In the genomic region with DNA sequence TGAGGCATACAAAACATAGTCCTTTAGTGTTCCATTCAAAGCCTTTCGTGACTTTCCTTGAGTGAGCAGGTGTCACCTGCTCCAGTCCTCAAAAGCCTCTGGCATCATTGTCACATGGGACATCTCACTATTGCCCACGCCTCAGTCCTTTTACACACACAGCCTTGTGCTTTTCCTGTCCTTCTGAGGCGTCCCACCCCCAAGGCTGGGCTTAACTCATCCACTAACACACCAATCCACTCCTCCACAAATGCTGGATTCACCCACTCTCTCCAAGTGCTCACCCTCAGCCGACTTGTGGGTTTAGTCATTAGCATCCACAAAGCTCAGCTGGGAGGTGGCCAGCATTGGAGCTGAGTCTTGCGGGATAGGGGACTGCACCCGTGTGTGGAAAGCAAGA, we compare ENCODE assay signal across 15 mouse cellular contexts. TPM values are rescaled to one million over a fixed set of nuclear protein-coding genes. Genes with fewer than 3 reads are reported as not detected.
DNase-seq lines count a peak whose midpoint lies in the region; ATAC-seq and TF ChIP-seq lines count a peak whose summit lies in the region.
"Had no signal": no experiment of that assay in that cellular context is flagged by ENCODE, and none has a peak within 500 bp of the region (broad histone marks: within the 10 kb centered on the region; RNA-seq: fewer than 3 reads in every experiment).

No protein-coding gene starts in this region.

- ATAC-seq in heart, embryonic 14.5 days (ENCODE audit: insufficient number of reproducible peaks, insufficient read depth, low FRiP score, low read depth): no peak
- ATAC-seq: inflammation-experienced regulatory T-cells, adult 6 months; lung, postnatal 0 days had no signal

- no peak for DNase-seq in heart, adult 18-20 months
- peak; percentile 14 to 28 for DNase-seq in left cerebral cortex, adult 2 months (ENCODE audit: extremely low spot score in 1 of 2, low spot score in 2 of 2)
- DNase-seq in left cerebral cortex, adult 11 months (ENCODE audit: low spot score): no peak
- DNase-seq in brain, adult 2 months (ENCODE audit: low read depth, low spot score): peak; percentile 82
- DNase-seq in thymus, postnatal 14 days: no peak
- DNase-seq: adrenal gland, adult 8-10 months; cerebellum, adult 2 months had no signal

- intact Hi-C loops in left cerebral cortex, adult 2 months (cut with DNase I): no loop called here

- no peak overlapping the region for H3ac ChIP-seq in myocyte (ENCODE audit: control insufficient read depth, insufficient read length)

- no peak overlapping the region for H3K4me2 ChIP-seq in heart, embryonic 14.5 days (ENCODE audit: low read length)
- peak overlapping the region; percentile 31 for H3K4me2 ChIP-seq in myocyte (ENCODE audit: low read depth)

- H3K27ac ChIP-seq in heart, embryonic 14.5 days (replicated peaks in 1 of 2; ENCODE audit: control insufficient read depth in 1 of 2, insufficient read depth in 1 of 2, low read depth in 2 of 2, low read length in 2 of 2): peak overlapping the region; percentile 21 to 56; a peak in 1 of 4 replicates
- H3K27ac ChIP-seq in left cerebral cortex, adult 2 months: no peak overlapping the region
- H3K27ac ChIP-seq: forebrain, embryonic 10.5 days; liver, embryonic 14.5 days had no signal

- TF ChIP-seq POLR2A in myocyte (IDR thresholded peaks at IDR 0.05; ENCODE audit: insufficient read length, low read depth): no peak

- peaks cover 23% of the 10 kb centered on the region for H3K27me3 ChIP-seq in heart, embryonic 14.5 days (ENCODE audit: control insufficient read depth, insufficient read depth, low read length)
- H3K27me3 ChIP-seq in myocyte (ENCODE audit: control insufficient read depth, insufficient read depth, insufficient read length): no peaks in the 10 kb centered on the region

- no peaks in the 10 kb centered on the region for H3K79me2 ChIP-seq in myocyte (ENCODE audit: control insufficient read depth, insufficient read depth)

- H3K9me3 ChIP-seq in heart, embryonic 14.5 days (ENCODE audit: control insufficient read depth, low read length): no peaks in the 10 kb centered on the region
- H3K9me3 ChIP-seq: forebrain, embryonic 10.5 days; G1E had no signal

- no peaks in the 10 kb centered on the region for H3K36me3 ChIP-seq in heart, embryonic 14.5 days (ENCODE audit: control insufficient read depth, insufficient read depth, low read length)
- no peaks in the 10 kb centered on the region for H3K36me3 ChIP-seq in myocyte (ENCODE audit: control insufficient read depth, insufficient read depth)
- H3K36me3 ChIP-seq: forebrain, embryonic 10.5 days; G1E had no signal

- TF ChIP-seq CTCF in left cerebral cortex, adult 2 months (IDR thresholded peaks at IDR 0.05): no peak

- no peak overlapping the region for H3K4me3 ChIP-seq in heart, embryonic 14.5 days (ENCODE audit: control insufficient read depth in 1 of 2, insufficient read depth in 1 of 2, low read depth in 1 of 2, low read length in 2 of 2)
- H3K4me3 ChIP-seq in left cerebral cortex, adult 2 months: no peak overlapping the region
- no peak overlapping the region for H3K4me3 ChIP-seq in myocyte
- H3K4me3 ChIP-seq: forebrain, embryonic 10.5 days had no signal

- no peak overlapping the region for H3K9ac ChIP-seq in heart, embryonic 14.5 days (ENCODE audit: low read length)
- H3K9ac ChIP-seq: liver, embryonic 14.5 days had no signal

- peaks cover under 1 to 7% of the 10 kb centered on the region in 2 experiments; a peak in 2 of 4 replicates for H3K4me1 ChIP-seq in heart, embryonic 14.5 days (ENCODE audit: control insufficient read depth in 2 of 2, insufficient read depth in 2 of 2, low read length in 2 of 2)

- WGBS in heart, embryonic 14.5 days: 53% methylated on average over 6 of the region's 6 CpGs

TF ChIP-seq in myocyte, 11 proteins besides CTCF, POLR2A, EP300 and RAD21:
- TF ChIP-seq MYOD1 (IDR thresholded peaks at IDR 0.05; ENCODE audit: control insufficient read depth in 1 of 3, insufficient read length in 2 of 3, low read depth in 2 of 3) (peak; percentile 51 to 90 (median 63)), POLR2AphosphoS2 (IDR thresholded peaks at IDR 0.05; ENCODE audit: insufficient read length, low read depth) (no peak), CEBPB (IDR thresholded peaks at IDR 0.05; ENCODE audit: insufficient read depth, poor library complexity, severe bottlenecking) (no peak), E2F4 (IDR thresholded peaks at IDR 0.05; ENCODE audit: insufficient read depth) (no peak), SRF (IDR thresholded peaks at IDR 0.05; ENCODE audit: control insufficient read depth, insufficient read length, low read depth) (no peak), MYOG (IDR thresholded peaks at IDR 0.05; ENCODE audit: control insufficient read depth in 1 of 3, insufficient read depth in 1 of 3, insufficient read length in 2 of 3, low read depth in 2 of 3) (no peak), TCF3 (IDR thresholded peaks at IDR 0.05; ENCODE audit: insufficient read length, low read depth) (no peak), TCF12 (IDR thresholded peaks at IDR 0.05; ENCODE audit: insufficient read depth, poor library complexity, severe bottlenecking) (peak; percentile 27), REST (IDR thresholded peaks at IDR 0.05; ENCODE audit: insufficient read depth, insufficient read length) (no peak)

RNA-seq across cellular contexts. Expression of a gene that starts 4.8 kb away (rescaled TPM):
- 1.8 and 2.5 TPM in 2 replicates for polyA plus RNA-seq in heart, embryonic 14.5 days (2014; fragmentation: Nextera tagmentation; extraction: Ambion mirVana)
- 10 to 100 TPM; 19.5 to 20.1 TPM for total RNA-seq in heart, adult 18-20 months (2021)
- total RNA-seq in left cerebral cortex, adult 2 months (2021): under 1 TPM; 0.68 to 0.82 TPM
- polyA plus RNA-seq in myocyte (2012; fragmentation: generic; extraction: Trizol): 20.8 TPM
- polyA plus RNA-seq: G1E; inflammation-experienced regulatory T-cells, adult 6 months had no signal

RNA-seq across cellular contexts. Expression of a gene that starts 43.0 kb away (rescaled TPM):
- polyA plus RNA-seq in heart, embryonic 14.5 days (2014; fragmentation: Nextera tagmentation; extraction: Ambion mirVana): 4.3 and 5.4 TPM in 2 replicates
- 1 to 10 TPM; 3.2 TPM for total RNA-seq in heart, adult 18-20 months (2021)
- 1 to 10 TPM; 2.3 to 4.0 TPM for total RNA-seq in left cerebral cortex, adult 2 months (2021)
- polyA plus RNA-seq in myocyte (2012; fragmentation: generic; extraction: Trizol): 0.13 TPM
- total RNA-seq: megakaryocyte-erythroid progenitor cell, adult 5-6 weeks had no signal

Comparison
In these comparisons a context has a peak if more than half of its experiments do, and no peak if none do; other contexts are left out.
1. DNase-seq: peak in left cerebral cortex, adult 2 months (2 of 2) and brain, adult 2 months (single experiment); none in heart, adult 18-20 months (0 of 2), left cerebral cortex, adult 11 months (single experiment) and thymus, postnatal 14 days (single experiment).
2. RNA of a gene that starts 4.8 kb away (total RNA-seq): 19.5 to 20.1 TPM in heart, adult 18-20 months; 0.68 to 0.82 TPM in left cerebral cortex, adult 2 months; every median in the first group is over 10 times any median in the second.